Mouse (Mus musculus) liver, adult 2 months (tissue): ENCODE results near the gene Synpo2.

ENCODE experiments used
- CTCF ChIP-seq: fragments of 200-500 bp; IDR thresholded peaks from 2 replicates; pipeline ENCODE4 v1.5.1; 2011; ENCODE audit warnings: low read depth, low read length, control low read depth
- POLR2A ChIP-seq: fragments of 200-500 bp; IDR thresholded peaks from 2 replicates; pipeline ENCODE4 v1.6.1; 2011; ENCODE audit warnings: low read length, control low read depth; ENCODE audit not compliant: insufficient read depth; ENCODE audit errors: extremely low read depth

GRCm38 (mm10) chr3:123075034-123075433, 160.9 kb downstream of the Synpo2 start:
- TF ChIP-seq CTCF (no peak), POLR2A (no peak)
